Mouse (Mus musculus) intestine, postnatal 0 days (tissue): ENCODE data around the gene Rnf13. TPM values are rescaled to one million over a fixed set of nuclear protein-coding genes. Genes with fewer than 3 reads are reported as not detected.

Experiments
- ATAC-seq: fragments of 200-750 bp; cut with Nextera tagmentation; 2 replicates; pipeline ENCODE4 v1.8.0; 2017; ENCODE audit warnings: mild to moderate bottlenecking, moderate TSS enrichment, moderate library complexity
- H3K27ac ChIP-seq: fragments of 300-500 bp; sonication (generic); 2 replicates; pipeline ENCODE4 v1.5.1; 2014; ENCODE audit warnings: mild to moderate bottlenecking, low read depth, low read length, moderate library complexity
- H3K27me3 ChIP-seq: fragments of 300-500 bp; sonication (generic); replicated peaks from 2 replicates; pipeline ENCODE4 v1.6.1; 2014; ENCODE audit warnings: low read length, mixed read lengths; ENCODE audit not compliant: control insufficient read depth, insufficient read depth
- H3K36me3 ChIP-seq: fragments of 300-500 bp; sonication (generic); 2 replicates; pipeline ENCODE4 v1.6.1; 2014; ENCODE audit warnings: mild to moderate bottlenecking, moderate library complexity; ENCODE audit not compliant: control insufficient read depth, insufficient read depth
- H3K4me1 ChIP-seq: fragments of 300-500 bp; sonication (generic); replicated peaks from 2 replicates; pipeline ENCODE4 v1.6.1; 2014; ENCODE audit warnings: antibody characterized with exemption, low read length, mixed read lengths; ENCODE audit not compliant: control insufficient read depth, insufficient read depth
- H3K4me2 ChIP-seq: fragments of 300-500 bp; sonication (generic); replicated peaks from 2 replicates; pipeline ENCODE4 v1.6.1; 2014; ENCODE audit warnings: low read depth, mild to moderate bottlenecking, moderate library complexity
- H3K4me3 ChIP-seq: fragments of 300-500 bp; sonication (generic); 2 replicates; pipeline ENCODE4 v1.5.1; 2014; ENCODE audit warnings: low read depth, low read length
- H3K9ac ChIP-seq: fragments of 300-500 bp; sonication (generic); 2 replicates; pipeline ENCODE4 v1.6.1; 2014; ENCODE audit warnings: mild to moderate bottlenecking, low read depth, low read length
- H3K9me3 ChIP-seq: fragments of 300-500 bp; sonication (generic); 2 replicates; pipeline ENCODE4 v1.6.1; 2016; ENCODE audit warnings: mixed run types; ENCODE audit not compliant: control insufficient read depth
- CTCF ChIP-seq: sonication (generic); IDR thresholded peaks from 2 replicates; pipeline ENCODE4 v1.5.1; 2016; ENCODE audit warnings: low read depth, mild to moderate bottlenecking, control low read depth, antibody characterized with exemption, moderate library complexity
- WGBS: fragments of 180-500 bp; shearing (Covaris S2); extraction: QIAGEN DNeasy Blood & Tissue Kit; methylation state at CpG from one replicate; pipeline ENCODE4 v1.1.7; 2014; 5-methylcytosine and 5-hydroxymethylcytosine counted together
- polyA plus RNA-seq: library from polyadenylated mRNA; unstranded; fragments of >200 nt; fragmentation: Nextera tagmentation; extraction: Ambion mirVana; gene quantifications from 2 replicates; pipeline ENCODE4 v1.2.1, GENCODE M21; 2015

The Rnf13 gene
- polyA plus RNA-seq, 1 experiment from 2014 or later: 112 TPM

DNA sequence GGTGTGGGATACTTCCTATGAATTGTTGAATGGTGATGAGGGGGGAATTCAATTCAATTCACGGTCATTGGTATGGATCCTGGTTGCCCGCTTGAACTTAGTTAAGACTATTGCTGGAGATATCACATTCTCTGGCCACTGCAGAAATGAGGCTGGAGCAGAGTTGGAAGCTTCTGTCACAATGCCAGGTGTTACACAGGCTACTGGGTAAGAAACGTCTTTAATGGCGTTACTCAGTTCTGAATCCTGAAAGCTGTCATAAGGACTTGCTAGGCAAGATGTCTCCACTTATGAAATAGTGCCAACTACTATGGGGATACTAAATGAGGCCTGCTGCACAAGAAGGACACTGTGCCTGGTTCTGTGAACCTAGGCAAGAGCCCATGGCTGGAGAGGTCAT lies 101.0 kb downstream of the Rnf13 start:
- TF ChIP-seq CTCF: no peak
- Histone ChIP-seq H3K4me1 (no peaks in the 10 kb centered on the region), H3K36me3 (0 out of 2 replicates have a peak, but pooled peaks cover 8% of the 10 kb centered on the region), H3K9me3 (no peaks in the 10 kb centered on the region), H3K4me3 (no peak overlapping the region), H3K9ac (no peak overlapping the region), H3K27ac (no peak overlapping the region), H3K27me3 (no peaks in the 10 kb centered on the region), H3K4me2 (no peak overlapping the region)
- 93% methylated on average over 4 of the region's 4 CpGs for WGBS
- ATAC-seq: no peak

DNA sequence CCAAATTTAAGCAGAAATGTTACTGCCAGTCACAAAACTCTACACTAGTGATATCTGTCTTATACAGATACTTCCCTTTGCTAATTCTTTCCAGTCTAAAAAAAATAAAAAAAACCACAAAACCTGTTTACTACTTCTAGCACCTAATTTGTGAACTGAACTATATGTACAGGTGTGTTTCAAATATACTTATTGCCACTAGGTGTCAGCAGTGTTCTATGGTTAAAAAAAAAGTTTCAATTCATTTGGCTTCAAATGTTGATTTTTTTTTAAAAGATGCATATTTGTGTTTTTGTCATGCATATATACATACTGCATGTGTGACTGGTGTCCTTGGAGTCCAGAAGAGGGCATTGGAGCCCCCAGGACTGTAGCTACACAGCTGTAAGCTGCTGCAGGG lies 107.9 kb downstream of the Rnf13 start:
- Histone ChIP-seq H3K4me2 (no peak overlapping the region), H3K9ac (no peak overlapping the region), H3K27ac (peak overlapping the region; percentile 43; the same call in 1 of the 2 replicates), H3K9me3 (no peaks in the 10 kb centered on the region), H3K4me3 (no peak overlapping the region), H3K36me3 (peaks cover 4% of the 10 kb centered on the region; the same call in 1 of the 2 replicates), H3K4me1 (no peaks in the 10 kb centered on the region), H3K27me3 (no peaks in the 10 kb centered on the region)
- peak; percentile 75 for TF ChIP-seq CTCF
- no peak for ATAC-seq

DNA sequence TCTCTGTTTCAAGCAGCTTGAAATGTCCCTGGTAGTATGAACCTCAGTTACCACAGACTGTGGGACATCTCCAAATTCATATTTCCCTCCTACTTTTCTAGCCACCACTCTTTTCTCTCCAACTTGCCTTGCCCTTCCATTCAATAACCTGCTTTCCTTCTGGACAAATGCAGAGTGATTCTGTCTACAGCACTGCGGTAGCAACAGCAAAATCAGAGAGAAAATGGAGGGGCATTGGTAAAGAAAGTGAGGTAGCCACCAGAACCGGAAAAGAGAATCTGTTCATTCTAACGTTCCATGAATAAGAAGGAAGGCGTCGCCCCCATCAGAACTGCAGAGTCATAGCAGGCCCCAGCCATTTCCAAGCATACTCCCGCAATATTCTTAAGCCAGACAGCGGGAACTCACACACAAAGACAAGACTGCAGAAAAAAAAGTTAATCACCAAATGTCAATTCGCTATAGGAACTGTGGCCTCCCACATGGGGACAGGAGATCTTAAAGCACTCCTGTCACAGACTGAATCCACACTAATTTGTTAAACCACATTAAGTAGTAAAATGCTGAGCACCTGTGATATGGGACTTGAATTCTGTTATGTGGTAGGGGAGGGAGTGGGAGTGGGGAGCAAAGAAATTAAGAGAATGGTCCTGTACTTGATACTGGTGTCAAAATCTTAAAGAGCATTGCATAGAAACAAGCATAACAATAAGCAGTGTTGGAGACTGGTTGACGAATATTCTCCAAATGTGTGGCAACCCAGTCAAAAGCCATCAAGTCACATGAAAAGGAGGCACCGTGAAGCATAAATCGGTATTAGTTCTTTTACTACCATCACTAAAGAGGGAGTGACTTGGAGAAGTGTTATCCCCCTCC lies 110.2 kb downstream of the Rnf13 start:
- 26% methylated on average over 11 of the region's 11 CpGs for whole genome bisulfite sequencing
- no peaks in the 10 kb centered on the region for H3K9me3 ChIP-seq
- no peak overlapping the region for H3K9ac ChIP-seq
- peak; percentile 23; the same call in 1 of the 2 replicates for TF ChIP-seq CTCF
- peaks cover 4% of the 10 kb centered on the region; the same call in 1 of the 2 replicates for H3K36me3 ChIP-seq
- no peak for ATAC-seq
- peak overlapping the region; percentile 99 for H3K4me2 ChIP-seq
- no peaks in the 10 kb centered on the region for H3K27me3 ChIP-seq
- H3K27ac ChIP-seq: no peak overlapping the region
- no peaks in the 10 kb centered on the region for H3K4me1 ChIP-seq
- H3K4me3 ChIP-seq: peak overlapping the region; percentile 95

DNA sequence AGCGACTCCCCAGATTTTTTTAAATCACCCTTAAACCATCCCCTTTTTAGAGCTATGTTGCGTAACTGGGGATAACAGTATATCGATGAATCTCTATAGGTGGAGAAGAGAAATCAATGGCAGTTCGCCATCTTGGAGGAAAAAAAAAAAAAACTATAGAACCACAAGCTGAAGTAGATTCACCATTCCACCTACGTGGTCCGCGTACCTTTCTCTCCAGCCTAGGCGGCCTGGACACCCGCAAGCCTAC lies 110.7 kb downstream of the Rnf13 start:
- Histone ChIP-seq H3K27ac (no peak overlapping the region; the same call in 1 of the 2 replicates), H3K9ac (peak overlapping the region; percentile 72), H3K36me3 (peaks cover 4% of the 10 kb centered on the region; the same call in 1 of the 2 replicates), H3K9me3 (no peaks in the 10 kb centered on the region), H3K4me2 (peak overlapping the region; percentile 99), H3K27me3 (no peaks in the 10 kb centered on the region), H3K4me1 (no peaks in the 10 kb centered on the region), H3K4me3 (peak overlapping the region; percentile 95)
- WGBS: 6% methylated on average over 9 of the region's 9 CpGs
- ATAC-seq: no peak
- TF ChIP-seq CTCF: no peak

DNA sequence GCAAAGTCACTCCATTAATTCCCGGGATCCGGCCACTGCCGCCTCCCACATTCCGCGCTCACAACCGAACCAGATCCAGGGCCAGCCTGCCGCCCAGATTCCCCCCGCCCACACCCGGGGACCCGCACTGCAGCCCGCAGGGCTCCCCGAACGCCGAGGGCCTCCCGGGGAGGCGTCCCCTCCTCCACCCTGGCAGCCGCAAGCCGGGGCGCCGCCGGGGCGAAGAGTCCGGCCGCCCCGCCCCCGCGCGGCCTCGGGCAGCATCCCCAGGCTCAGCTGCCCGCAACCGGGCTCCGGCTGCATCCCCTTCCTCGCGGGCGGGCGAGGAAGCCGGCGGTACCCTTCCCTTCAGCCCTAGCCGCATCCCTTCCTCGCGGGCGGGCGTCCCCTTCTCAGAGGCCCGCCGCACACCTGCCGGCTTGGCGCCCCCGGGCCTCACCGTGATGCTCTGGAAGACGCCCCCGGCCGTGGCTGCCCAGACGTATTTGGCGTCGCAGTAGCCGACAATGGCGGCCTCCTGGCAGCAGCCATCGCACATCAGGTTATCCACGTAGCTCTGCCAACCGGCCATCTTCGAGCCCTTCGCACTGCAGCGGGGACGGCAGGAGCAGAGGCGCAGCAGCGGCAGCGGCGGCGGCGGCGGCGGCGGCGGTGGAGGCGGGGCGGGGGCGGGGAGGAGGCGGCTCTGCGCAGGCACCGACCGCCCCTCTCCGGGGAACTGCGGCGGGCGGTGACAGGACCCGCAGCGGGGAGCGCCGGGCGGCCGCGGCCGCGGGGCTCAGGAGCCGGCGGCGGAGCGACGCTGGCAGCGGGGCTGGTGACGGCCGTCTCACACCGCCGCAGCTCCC lies 111.3 kb downstream of the Rnf13 start:
- Histone ChIP-seq H3K9ac (peak overlapping the region; percentile 72), H3K4me2 (peak overlapping the region; percentile 99), H3K4me3 (peak overlapping the region; percentile 95), H3K27ac (peak overlapping the region; percentile 62), H3K9me3 (no peaks in the 10 kb centered on the region), H3K36me3 (peaks cover 4% of the 10 kb centered on the region; the same call in 1 of the 2 replicates), H3K4me1 (no peaks in the 10 kb centered on the region), H3K27me3 (no peaks in the 10 kb centered on the region)
- ATAC-seq: peak; percentile 82
- no peak for TF ChIP-seq CTCF
- under 1% methylated on average over 84 of the region's 104 CpGs for WGBS

DNA sequence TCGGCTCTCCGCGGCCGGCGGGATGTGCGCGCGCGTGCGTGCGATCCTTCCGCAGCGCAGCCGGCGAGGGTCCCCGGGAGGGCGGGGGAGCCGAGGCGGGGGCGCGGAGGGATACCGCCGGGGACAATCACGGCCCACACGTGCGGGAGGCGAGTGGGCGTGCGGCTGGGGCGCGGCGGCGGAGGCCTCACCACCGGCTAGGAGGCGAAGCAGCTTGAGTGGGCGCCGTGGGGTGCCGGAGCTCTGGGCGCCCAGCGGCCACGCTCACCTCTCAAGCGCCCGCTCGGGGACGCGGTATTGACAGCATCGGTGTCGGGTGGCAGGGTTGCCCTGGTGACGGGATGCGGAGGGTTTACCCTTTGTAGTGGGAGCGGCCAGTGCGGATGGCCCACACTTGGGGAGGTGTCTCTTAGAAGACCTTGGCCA lies 111.9 kb downstream of the Rnf13 start, which contains the start of gene Pfn2:
Pfn2 (minus strand) TSS at position 320 of the 426 bp plus-strand sequence.
- TF ChIP-seq CTCF: no peak
- Histone ChIP-seq H3K36me3 (peaks cover under 1% of the 10 kb centered on the region; the same call in 1 of the 2 replicates), H3K4me3 (peak within 1 kb of the TSS; percentile 95), H3K27ac (peak within 1 kb of the TSS; percentile 62), H3K4me2 (peak within 1 kb of the TSS; percentile 99), H3K27me3 (no peaks in the 10 kb centered on the region), H3K9me3 (no peaks in the 10 kb centered on the region), H3K4me1 (no peaks in the 10 kb centered on the region), H3K9ac (peak within 1 kb of the TSS; percentile 72)
- WGBS: under 1% methylated on average over 47 of the region's 52 CpGs
- ATAC-seq: peak; percentile 66
